Mouse (Mus musculus) adrenal gland, adult 2 months (tissue): ENCODE data around the gene Rere. TPM values are rescaled to one million over a fixed set of nuclear protein-coding genes. Genes with fewer than 3 reads are reported as not detected.

Source experiments
- DNase-seq: peaks from one replicate; pipeline ENCODE4 v3.0.0; 2021
- long read RNA-seq: library from polyadenylated mRNA; stranded (forward); transcript quantifications from one replicate; pipeline ENCODE4 v2.0.0, GENCODE M21; 2021
- polyA plus RNA-seq: library from polyadenylated mRNA; depleted of rRNA; stranded (reverse); fragments of >200 nt; gene quantifications from 2 replicates; pipeline ENCODE4 v1.2.3, GENCODE M21; 2012; rRNA removed
- total RNA-seq, 2 experiments: library from RNA; stranded (reverse); gene quantifications; 2 replicates each; pipeline ENCODE4 v1.2.3; 2021

Rere gene
- total RNA-seq (100 to 1,000 TPM; 104 to 105 TPM), polyA plus RNA-seq (81.0 and 112 TPM in 2 replicates)
- long read RNA-seq, partial matches to known transcripts, result 13 of 20 reads
- long read RNA-seq, other reads (novel, unspliced or antisense), result 6 of 20 reads

- peak; percentile 99 for DNase-seq
These were observed at the start of gene Rere for GRCm38 (mm10) chr4:150281018-150281761. Gene Rere (plus strand): TSS chr4:150281646.

GRCm38 (mm10) chr4:150231871-150232270, 49.6 kb upstream of the Rere start:
- no peak for DNase-seq

GRCm38 (mm10) chr4:150234599-150235327, 46.7 kb upstream of the Rere start:
- DNase-seq, result no peak

DNA sequence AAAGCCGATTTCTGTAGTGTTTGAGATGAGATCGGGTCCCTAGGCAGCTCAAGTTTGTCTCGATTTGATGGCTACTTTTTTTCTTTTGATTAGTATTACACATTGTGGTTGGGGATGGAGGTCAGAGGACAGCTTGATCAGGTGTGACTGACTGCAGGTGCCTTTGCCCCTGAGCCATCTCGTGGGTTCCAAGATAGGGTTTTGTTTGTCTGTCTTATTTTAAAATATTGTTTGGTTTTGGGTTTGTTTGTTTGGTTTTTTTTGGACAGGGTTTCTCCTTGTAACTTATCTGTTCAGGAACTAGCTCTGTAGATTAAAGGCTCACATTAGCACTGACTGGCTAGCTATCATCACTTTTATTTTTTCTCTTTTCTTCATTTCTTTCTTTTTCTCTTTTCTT, 45.9 kb upstream of the Rere start:
- DNase-seq, result no peak

DNA sequence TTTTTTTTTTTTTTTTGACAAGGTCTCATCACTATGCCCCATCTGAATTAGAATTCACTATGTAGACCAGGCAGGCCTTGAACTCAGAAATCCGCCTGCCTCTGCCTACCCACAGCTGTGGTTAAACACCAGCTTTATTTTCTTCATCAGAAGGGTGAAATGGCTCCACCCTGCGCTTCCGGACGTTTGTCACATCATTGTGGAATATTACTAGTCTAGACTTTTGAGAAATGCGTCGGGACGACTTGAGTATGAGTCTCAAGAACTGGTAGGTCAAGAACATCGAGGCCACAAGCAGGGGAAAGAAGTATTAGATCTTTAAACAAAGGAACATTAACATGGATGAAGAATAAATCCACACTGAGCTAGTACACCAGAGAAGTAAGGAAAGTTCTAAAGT, 45.4 kb upstream of the Rere start:
- DNase-seq, result no peak

DNA sequence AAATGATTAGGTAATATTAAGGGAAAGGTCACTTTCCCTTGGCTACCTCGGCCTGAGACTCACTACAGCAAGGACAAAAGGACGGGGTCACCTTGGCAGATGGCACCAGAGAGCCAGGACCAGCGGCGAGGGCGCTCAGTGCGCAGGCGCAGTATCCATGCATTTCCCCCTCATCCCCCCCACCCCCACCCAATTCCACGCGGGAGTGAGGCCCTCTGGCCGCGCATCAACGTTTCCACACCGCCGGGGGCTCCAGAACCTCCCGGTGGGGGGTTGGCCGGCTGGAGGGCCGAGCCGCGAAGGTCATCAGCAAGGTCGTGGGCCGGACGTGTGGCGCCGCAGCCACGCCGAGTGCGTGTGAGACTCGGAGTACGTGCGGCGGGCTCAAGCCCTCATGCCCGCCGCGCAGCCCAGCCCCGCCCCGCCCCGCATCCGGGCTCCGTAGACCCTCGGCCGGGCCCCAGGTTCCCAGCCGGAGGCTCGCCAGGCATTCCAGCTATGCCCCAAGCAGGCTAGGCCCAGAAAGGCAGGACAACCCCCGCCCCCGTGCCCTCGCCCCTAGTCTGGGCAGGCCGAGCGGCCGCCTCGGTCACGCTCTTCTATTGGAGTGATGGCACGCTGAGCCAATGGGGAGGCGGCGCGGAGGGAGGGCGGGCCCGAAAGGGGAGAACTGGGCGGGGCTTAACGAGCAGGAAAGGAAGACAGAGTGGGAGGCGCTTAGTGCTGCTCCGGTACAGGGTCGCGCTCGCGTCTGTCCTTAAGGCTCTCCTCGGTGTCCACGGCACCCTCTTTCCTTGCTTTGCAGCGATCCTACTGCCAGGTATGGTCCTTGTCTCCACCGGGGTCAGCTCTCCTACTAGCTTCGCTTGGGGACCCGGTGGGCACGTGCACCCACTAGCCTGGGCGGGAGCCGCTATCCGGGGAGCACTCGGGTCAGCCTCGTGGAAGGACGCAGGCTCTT, 44.6 kb upstream of the Rere start, which contains the start of gene Eno1:
Eno1 (plus strand) TSS at position 201 of the 961 bp plus-strand sequence.
- DNase-seq, result peak; percentile 97

GRCm38 (mm10) chr4:150237636-150238361, 43.6 kb upstream of the Rere start:
- DNase-seq, result peak; percentile 56

GRCm38 (mm10) chr4:150238433-150239086, 42.9 kb upstream of the Rere start:
- DNase-seq, result peak; percentile 49

DNA sequence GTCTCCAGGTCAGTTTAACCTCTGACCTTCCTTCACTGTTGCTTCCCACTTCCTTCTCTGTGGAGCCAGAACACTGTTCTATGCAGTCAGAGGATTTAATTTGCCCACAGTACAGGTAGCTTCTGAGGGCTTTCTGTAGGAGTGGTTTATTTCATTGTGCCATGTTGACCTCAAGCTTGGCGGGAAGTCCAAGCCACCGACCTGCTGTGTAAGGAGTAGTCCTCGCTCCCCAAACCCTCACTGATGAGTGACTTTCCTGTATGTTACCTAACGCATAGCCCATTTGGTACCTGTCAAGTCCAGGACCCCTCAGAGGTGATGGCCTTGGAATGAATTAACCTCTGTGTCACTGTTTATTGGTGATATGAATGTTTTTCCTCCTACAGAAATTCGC, 42.4 kb upstream of the Rere start:
- no peak for DNase-seq

DNA sequence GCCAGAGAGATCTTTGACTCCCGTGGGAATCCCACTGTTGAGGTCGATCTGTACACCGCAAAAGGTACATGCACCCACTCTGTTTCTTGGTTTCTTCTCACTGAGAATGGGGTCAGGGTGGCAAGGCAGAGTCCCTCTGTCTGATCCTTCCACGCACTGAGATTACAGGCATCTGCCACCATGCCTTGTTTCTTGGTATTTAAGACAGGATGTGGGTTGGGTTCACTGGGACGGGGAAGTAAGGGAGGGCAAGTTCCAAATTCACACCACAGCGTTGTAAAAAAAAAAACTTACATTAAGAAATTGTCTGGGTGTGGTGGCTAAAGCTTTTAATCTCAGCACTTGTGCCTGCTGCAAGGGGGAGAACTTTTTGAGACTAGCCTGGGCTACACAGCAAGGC, 41.9 kb upstream of the Rere start:
- DNase-seq, result no peak

- DNase-seq, result peak; percentile 83
These were observed 41.5 kb upstream of the Rere start for GRCm38 (mm10) chr4:150239951-150240368.

GRCm38 (mm10) chr4:150240381-150240886, 41.0 kb upstream of the Rere start:
- DNase-seq, result no peak

- DNase-seq, result no peak
These were observed 39.7 kb upstream of the Rere start for GRCm38 (mm10) chr4:150241708-150242107.

GRCm38 (mm10) chr4:150242745-150243144, 38.7 kb upstream of the Rere start:
- no peak for DNase-seq

DNA sequence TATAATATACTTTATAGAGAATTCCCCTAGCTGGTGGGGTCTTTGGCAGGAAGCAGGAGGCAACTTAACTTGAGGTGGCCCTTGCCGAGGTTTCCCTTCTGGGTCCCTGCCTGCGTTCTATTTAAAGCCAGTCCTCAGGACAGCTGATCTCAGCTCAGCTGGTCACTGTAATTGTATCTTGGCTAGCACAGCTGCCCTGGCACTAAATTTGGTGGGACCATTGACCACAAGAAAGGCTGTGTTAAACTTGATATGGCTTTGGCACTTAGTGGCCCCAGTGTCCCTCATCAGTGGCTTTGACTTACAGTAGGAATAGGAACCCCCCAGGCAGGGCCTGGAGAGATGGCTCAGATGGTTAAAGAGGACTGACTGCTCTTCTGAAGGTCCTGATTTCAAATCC, 35.6 kb upstream of the Rere start:
- no peak for DNase-seq

DNA sequence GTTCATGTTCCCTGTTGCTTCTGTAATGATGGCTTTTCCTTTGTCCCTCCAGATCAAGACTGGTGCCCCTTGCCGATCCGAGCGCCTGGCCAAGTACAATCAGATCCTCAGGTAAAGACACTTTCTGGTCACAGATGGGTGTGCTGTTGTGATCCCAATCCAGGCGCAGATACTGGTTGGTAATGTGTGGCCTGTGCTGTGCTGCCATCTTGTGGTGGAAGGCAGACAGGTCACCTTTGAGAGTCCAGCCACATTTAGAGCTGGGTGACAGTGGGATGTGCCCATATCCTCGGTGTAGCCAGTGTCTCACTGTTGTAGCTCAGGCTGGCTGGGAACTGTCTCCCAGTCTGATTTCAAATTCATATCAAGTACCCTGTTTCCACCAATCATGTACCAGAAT, 33.4 kb upstream of the Rere start:
- DNase-seq, result peak; percentile 72

GRCm38 (mm10) chr4:150248917-150249316, 32.5 kb upstream of the Rere start:
- DNase-seq, result no peak

DNA sequence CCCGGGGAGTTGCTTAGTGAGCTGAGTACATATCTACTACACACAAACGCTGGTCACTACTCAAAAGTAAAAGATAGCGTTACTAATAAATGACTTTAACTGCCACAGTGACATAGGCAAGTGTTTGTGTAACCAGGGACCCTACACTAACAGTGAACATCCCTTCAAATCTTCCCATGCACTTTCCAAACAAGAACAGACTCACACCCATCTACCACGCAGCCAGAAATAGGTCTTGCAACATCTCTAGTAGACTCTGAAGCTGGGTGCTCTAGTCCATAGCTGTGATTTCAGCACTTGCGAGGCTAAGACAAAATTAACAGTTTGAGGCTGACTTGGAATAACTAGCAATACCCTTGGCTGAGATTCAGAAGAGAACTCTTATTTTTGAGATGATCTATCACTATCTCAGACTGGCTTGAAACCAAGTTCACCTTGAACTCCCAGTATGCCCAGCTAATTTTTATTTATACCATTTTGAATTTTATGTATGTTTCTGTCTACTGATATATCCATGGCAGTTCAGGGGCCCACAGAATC, 31.6 kb upstream of the Rere start:
- DNase-seq, result no peak

GRCm38 (mm10) chr4:150250549-150251422, 30.7 kb upstream of the Rere start:
- DNase-seq, result no peak
